Mouse (Mus musculus): ENCODE results near the gene Ubr4.
A peak's percentile ranks its signal among the peaks of the same experiment; 100 is the strongest.
"Not testable (repeated sequence)": the region's sequence is repeated elsewhere in the genome, so short reads cannot be mapped to it uniquely, and the experiment has no call there.

Ubr4 gene

GRCm38 (mm10) chr4:139357211-139357610 lies 4.8 kb downstream of the Ubr4 start:
- DNase-seq (ENCODE audit: extremely low spot score, low spot score) = no peak

GRCm38 (mm10) chr4:139360761-139361548 lies 8.5 kb downstream of the Ubr4 start:
- DNase-seq (ENCODE audit: extremely low spot score, low spot score) = no peak

- no peak for DNase-seq (ENCODE audit: extremely low spot score, low spot score)
Measured at GRCm38 (mm10) chr4:139367336-139367735, 14.9 kb downstream of the Ubr4 start.

- no peak for DNase-seq (ENCODE audit: extremely low spot score, low spot score)
Measured at GRCm38 (mm10) chr4:139368038-139368437, 15.6 kb downstream of the Ubr4 start.

- DNase-seq (ENCODE audit: extremely low spot score, low spot score) = no peak
Measured at GRCm38 (mm10) chr4:139373130-139373529, 20.7 kb downstream of the Ubr4 start.

- no peak for DNase-seq (ENCODE audit: extremely low spot score, low spot score)
Measured at GRCm38 (mm10) chr4:139373531-139373930, 21.1 kb downstream of the Ubr4 start.

- no peak for DNase-seq (ENCODE audit: extremely low spot score, low spot score)
Measured at GRCm38 (mm10) chr4:139379719-139380118, 27.3 kb downstream of the Ubr4 start.

- peak; percentile 100 for DNase-seq (ENCODE audit: extremely low spot score, low spot score)
Measured at GRCm38 (mm10) chr4:139380207-139380748, 27.9 kb downstream of the Ubr4 start.

GRCm38 (mm10) chr4:139380775-139381451 lies 28.5 kb downstream of the Ubr4 start:
- peak; percentile 49 for DNase-seq (ENCODE audit: extremely low spot score, low spot score)

GRCm38 (mm10) chr4:139381452-139381845 lies 29.0 kb downstream of the Ubr4 start:
- no peak for DNase-seq (ENCODE audit: extremely low spot score, low spot score)

GRCm38 (mm10) chr4:139382231-139382630 lies 29.8 kb downstream of the Ubr4 start:
- DNase-seq (ENCODE audit: extremely low spot score, low spot score) = no peak

GRCm38 (mm10) chr4:139385841-139386240 lies 33.4 kb downstream of the Ubr4 start:
- not testable (repeated sequence) for DNase-seq (ENCODE audit: extremely low spot score, low spot score)

- DNase-seq (ENCODE audit: extremely low spot score, low spot score) = no peak
Measured at GRCm38 (mm10) chr4:139386869-139387319, 34.5 kb downstream of the Ubr4 start.

GRCm38 (mm10) chr4:139389557-139389956 lies 37.1 kb downstream of the Ubr4 start:
- no peak for DNase-seq (ENCODE audit: extremely low spot score, low spot score)

GRCm38 (mm10) chr4:139395431-139395830 lies 43.0 kb downstream of the Ubr4 start:
- no peak for DNase-seq (ENCODE audit: extremely low spot score, low spot score)

- no peak for DNase-seq (ENCODE audit: extremely low spot score, low spot score)
Measured at GRCm38 (mm10) chr4:139400487-139400886, 48.1 kb downstream of the Ubr4 start.

- no peak for DNase-seq (ENCODE audit: extremely low spot score, low spot score)
Measured at GRCm38 (mm10) chr4:139403214-139403613, 50.8 kb downstream of the Ubr4 start.

GRCm38 (mm10) chr4:139411351-139411750 lies 58.9 kb downstream of the Ubr4 start:
- no peak for DNase-seq (ENCODE audit: extremely low spot score, low spot score)

- DNase-seq (ENCODE audit: extremely low spot score, low spot score) = no peak
Measured at GRCm38 (mm10) chr4:139417868-139418267, 65.5 kb downstream of the Ubr4 start.

- no peak for DNase-seq (ENCODE audit: extremely low spot score, low spot score)
Measured at GRCm38 (mm10) chr4:139421621-139422020, 69.2 kb downstream of the Ubr4 start.

- no peak for DNase-seq (ENCODE audit: extremely low spot score, low spot score)
Measured at GRCm38 (mm10) chr4:139422409-139422808, 70.0 kb downstream of the Ubr4 start.

GRCm38 (mm10) chr4:139423270-139423669 lies 70.9 kb downstream of the Ubr4 start:
- DNase-seq (ENCODE audit: extremely low spot score, low spot score) = no peak
